Mouse (Mus musculus) liver, embryonic 16.5 days (tissue): ENCODE data around the gene Dapk3. TPM values are rescaled to one million over a fixed set of nuclear protein-coding genes. Genes with fewer than 3 reads are reported as not detected.
"Not testable (repeated sequence)": the region's sequence is repeated elsewhere in the genome, so short reads cannot be mapped to it uniquely, and the experiment has no call there.

ENCODE experiments used
- ATAC-seq: fragments of 200-750 bp; cut with Nextera tagmentation; 2 replicates; pipeline ENCODE4 v1.8.0; 2017; ENCODE audit warnings: low read depth, mild to moderate bottlenecking, moderate number of reproducible peaks, moderate library complexity
- H3K27ac ChIP-seq: fragments of 300-500 bp; sonication (generic); 2 replicates; pipeline ENCODE4 v1.5.1; 2014; ENCODE audit warnings: mild to moderate bottlenecking, low read length
- H3K27me3 ChIP-seq: fragments of 300-500 bp; sonication (generic); 2 replicates; pipeline ENCODE4 v1.6.1; 2014; ENCODE audit warnings: low read depth, low read length, mixed read lengths; ENCODE audit not compliant: control insufficient read depth, insufficient read depth
- H3K36me3 ChIP-seq: fragments of 300-500 bp; sonication (generic); 2 replicates; pipeline ENCODE4 v1.6.1; 2014; ENCODE audit warnings: mild to moderate bottlenecking; ENCODE audit not compliant: control insufficient read depth, insufficient read depth
- H3K4me1 ChIP-seq: fragments of 300-500 bp; sonication (generic); 2 replicates; pipeline ENCODE4 v1.6.1; 2014; ENCODE audit warnings: low read depth, low read length, mixed read lengths; ENCODE audit not compliant: control insufficient read depth
- H3K4me2 ChIP-seq: fragments of 300-500 bp; sonication (generic); 2 replicates; pipeline ENCODE4 v1.6.1; 2014; ENCODE audit warnings: low read depth, low read length, mixed read lengths
- H3K4me3 ChIP-seq: fragments of 300-500 bp; sonication (generic); 2 replicates; pipeline ENCODE4 v1.5.1; 2014; ENCODE audit warnings: low read depth, mild to moderate bottlenecking, low read length
- H3K9ac ChIP-seq: fragments of 300-500 bp; sonication (generic); 2 replicates; pipeline ENCODE4 v1.6.1; 2014; ENCODE audit warnings: low read depth, low read length
- H3K9me3 ChIP-seq: fragments of 300-500 bp; sonication (generic); replicated peaks from 2 replicates; pipeline ENCODE4 v1.6.1; 2016; ENCODE audit warnings: low read length; ENCODE audit not compliant: control insufficient read depth
- WGBS: fragments of 180-500 bp; shearing (Covaris S2); extraction: QIAGEN DNeasy Blood & Tissue Kit; methylation state at CpG from one replicate; pipeline ENCODE4 v1.1.7; 2014; ENCODE audit not compliant: insufficient replicate concordance; 5-methylcytosine and 5-hydroxymethylcytosine counted together
- polyA plus RNA-seq: library from polyadenylated mRNA; unstranded; fragments of >200 nt; fragmentation: Nextera tagmentation; extraction: Ambion mirVana; gene quantifications from 2 replicates; pipeline ENCODE4 v1.2.1, GENCODE M21; 2015

Dapk3 gene
- polyA plus RNA-seq, 1 experiment from 2014 or later = 12.2 TPM

DNA sequence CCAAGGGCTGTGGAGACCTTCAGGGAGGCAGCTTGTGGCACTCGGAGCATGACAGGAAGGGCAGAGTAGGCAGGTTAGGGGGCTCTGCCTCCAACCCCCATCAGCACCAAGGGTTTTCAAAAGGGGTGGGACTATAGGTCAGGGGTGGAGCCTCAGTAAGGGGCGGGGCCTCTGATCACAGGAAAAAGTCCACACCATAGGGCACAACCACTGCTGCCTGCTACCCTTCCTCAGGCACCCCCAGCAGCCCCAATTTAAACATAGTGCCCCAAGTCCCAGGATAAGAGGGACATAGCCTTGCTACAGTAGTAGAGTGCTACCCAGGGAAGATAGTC lies 20.5 kb upstream of the Dapk3 start:
- Histone ChIP-seq H3K27me3 (no peaks in the 10 kb centered on the region), H3K9ac (no peak overlapping the region), H3K9me3 (no peaks in the 10 kb centered on the region), H3K36me3 (peaks cover 18% of the 10 kb centered on the region), H3K4me2 (no peak overlapping the region), H3K4me3 (no peak overlapping the region), H3K4me1 (peaks cover 35% of the 10 kb centered on the region), H3K27ac (no peak overlapping the region)
- 22% methylated on average over 2 of the region's 2 CpGs for WGBS
- ATAC-seq = no peak

DNA sequence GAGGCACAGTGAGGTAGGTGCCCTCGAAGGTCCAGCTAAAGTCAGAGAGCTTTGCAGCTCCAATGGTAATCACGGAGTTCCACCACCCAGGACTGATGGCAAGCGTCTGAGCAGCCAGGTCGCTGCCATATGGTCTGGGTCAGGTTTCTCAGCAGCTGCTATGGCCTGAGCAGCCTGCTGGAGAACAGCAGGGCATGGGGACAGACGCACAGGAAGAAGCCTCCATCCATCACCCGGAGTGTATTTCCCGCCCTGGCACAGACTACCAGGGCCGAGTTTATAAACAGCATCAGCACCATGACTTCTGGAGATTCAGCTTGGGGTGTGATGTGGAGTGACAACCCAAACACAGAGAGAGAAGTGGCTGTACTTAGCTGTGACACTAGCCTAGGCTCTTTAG lies 17.7 kb upstream of the Dapk3 start:
- H3K27ac ChIP-seq = no peak overlapping the region
- H3K4me2 ChIP-seq = no peak overlapping the region
- H3K4me1 ChIP-seq = peaks cover 41% of the 10 kb centered on the region
- H3K4me3 ChIP-seq = no peak overlapping the region
- H3K27me3 ChIP-seq = no peaks in the 10 kb centered on the region
- peaks cover 10% of the 10 kb centered on the region for H3K36me3 ChIP-seq
- ATAC-seq = no peak
- H3K9ac ChIP-seq = no peak overlapping the region
- WGBS = 80% methylated on average over 8 of the region's 8 CpGs
- H3K9me3 ChIP-seq = no peaks in the 10 kb centered on the region

DNA sequence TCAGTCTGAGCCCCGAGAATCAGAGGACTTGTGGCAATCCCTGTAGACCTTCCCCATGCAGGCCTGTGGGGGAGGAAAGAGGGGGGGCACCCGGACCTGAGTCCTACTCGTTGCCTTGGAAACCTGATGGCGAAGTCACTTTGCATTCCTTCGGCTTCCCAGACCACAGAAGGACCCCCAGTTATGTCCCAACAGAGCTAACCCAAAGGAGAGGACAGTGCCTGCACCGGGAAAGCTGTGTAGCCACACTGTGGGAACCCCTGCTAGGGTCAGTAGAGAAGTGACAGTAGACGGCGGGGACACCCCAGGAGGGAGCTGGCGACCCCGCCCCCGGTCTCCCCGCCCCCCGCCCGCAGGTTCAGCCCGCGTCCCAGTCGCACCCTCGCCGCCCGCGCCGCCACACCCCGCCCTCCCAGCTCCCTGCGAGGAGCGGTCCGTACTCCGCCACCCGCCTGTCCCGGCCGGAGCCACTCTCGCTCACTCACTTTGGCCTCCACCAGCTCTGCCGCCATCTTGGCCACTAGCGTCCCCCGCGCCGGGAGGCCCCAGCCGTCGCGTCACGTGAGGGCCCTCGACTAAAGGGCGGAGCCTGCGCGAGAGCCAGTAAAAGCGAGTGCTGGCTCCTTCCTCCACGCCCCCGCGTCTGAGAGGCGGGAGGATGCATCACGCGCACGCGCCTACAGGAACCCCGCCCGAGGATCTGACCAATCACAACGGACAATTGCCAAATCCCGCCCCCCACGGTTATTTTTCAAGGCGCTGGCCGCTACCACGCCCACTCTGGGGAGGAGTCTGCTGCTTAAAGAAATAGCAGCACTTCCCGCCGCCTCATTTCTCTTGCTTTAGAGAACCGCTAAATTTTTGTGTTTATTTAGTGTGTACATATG lies 15.4 kb upstream of the Dapk3 start, which contains the start of gene Pias4:
Gene Pias4, minus strand, starts transcription at position 724 of the 887 bp plus-strand sequence.
- WGBS = under 1% methylated on average over 54 of the region's 64 CpGs
- Histone ChIP-seq H3K36me3 (peaks cover 6% of the 10 kb centered on the region), H3K27me3 (no peaks in the 10 kb centered on the region), H3K9me3 (no peaks in the 10 kb centered on the region), H3K4me2 (peak within 1 kb of the TSS; percentile 88), H3K9ac (peak within 1 kb of the TSS; percentile 96), H3K4me3 (peak within 1 kb of the TSS; percentile 96), H3K4me1 (peaks cover 31% of the 10 kb centered on the region), H3K27ac (peak within 1 kb of the TSS; percentile 88)
- ATAC-seq = peak; percentile 91

DNA sequence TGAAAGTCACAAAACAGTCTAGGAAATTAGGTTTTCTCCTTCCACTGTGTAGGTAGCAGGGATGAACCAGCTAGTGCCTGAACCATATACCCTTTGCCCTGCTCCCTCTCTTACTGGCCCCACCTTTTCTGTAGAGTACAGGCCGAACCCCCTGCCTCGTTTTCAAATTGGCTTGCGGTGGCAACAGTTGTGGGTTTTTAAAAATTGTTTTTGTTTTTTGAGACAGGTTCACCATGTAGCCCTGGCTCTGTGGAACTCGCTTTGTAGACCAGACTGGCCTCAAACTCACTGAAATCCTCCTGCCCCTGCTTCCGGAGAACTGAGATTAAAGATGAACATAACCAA lies 14.7 kb upstream of the Dapk3 start:
- Histone ChIP-seq H3K9me3 (no peaks in the 10 kb centered on the region), H3K9ac (peak overlapping the region; percentile 68), H3K4me1 (peaks cover 30% of the 10 kb centered on the region), H3K36me3 (peaks cover 6% of the 10 kb centered on the region), H3K4me2 (peak overlapping the region; percentile 87), H3K27me3 (no peaks in the 10 kb centered on the region), H3K27ac (peak overlapping the region; percentile 88), H3K4me3 (peak overlapping the region; percentile 96)
- WGBS = 1% methylated on average over 5 of the region's 5 CpGs
- ATAC-seq = peak; percentile 44

DNA sequence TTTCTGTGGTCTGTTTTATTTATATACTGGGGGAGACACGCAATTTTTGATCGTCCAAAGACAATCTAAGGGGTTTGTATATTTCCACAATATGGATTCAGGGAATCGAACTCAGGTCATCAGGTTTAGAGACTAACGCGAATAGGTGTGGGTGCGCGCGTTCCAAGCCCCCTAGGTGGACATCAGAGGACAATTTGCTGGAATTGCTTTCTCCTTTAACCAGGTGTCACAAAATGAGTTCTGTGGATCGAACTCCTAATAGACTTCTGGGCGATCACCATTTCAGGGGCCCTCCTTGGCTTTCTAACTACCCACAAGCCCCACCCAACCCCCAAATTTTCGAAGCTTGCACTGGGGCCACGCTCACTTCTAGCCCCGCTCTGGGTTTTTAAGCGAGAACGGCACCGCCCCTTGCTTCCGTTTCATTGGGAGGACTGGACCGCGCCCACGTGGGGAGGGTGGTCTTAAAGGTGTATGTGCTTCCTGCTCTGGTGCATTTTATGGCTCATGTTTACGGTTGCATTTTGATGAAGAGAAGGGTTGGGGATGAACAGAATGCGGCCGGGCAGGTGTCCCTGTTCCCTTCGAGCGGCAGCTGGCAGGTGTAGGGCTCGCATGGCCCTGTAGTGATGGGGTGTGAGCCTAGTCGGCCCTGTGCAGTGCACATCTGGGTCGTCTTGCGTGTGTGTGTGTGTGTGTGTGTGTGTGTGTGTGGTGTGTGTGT lies 14.1 kb upstream of the Dapk3 start:
- Histone ChIP-seq H3K4me2 (peak overlapping the region; percentile 87), H3K9ac (peak overlapping the region; percentile 68), H3K36me3 (peaks cover 2% of the 10 kb centered on the region), H3K27me3 (no peaks in the 10 kb centered on the region), H3K27ac (peak overlapping the region; percentile 88), H3K4me3 (peak overlapping the region; percentile 96), H3K9me3 (no peaks in the 10 kb centered on the region), H3K4me1 (peaks cover 36% of the 10 kb centered on the region)
- ATAC-seq = peak; percentile 60
- under 1% methylated on average over 29 of the region's 29 CpGs for WGBS

DNA sequence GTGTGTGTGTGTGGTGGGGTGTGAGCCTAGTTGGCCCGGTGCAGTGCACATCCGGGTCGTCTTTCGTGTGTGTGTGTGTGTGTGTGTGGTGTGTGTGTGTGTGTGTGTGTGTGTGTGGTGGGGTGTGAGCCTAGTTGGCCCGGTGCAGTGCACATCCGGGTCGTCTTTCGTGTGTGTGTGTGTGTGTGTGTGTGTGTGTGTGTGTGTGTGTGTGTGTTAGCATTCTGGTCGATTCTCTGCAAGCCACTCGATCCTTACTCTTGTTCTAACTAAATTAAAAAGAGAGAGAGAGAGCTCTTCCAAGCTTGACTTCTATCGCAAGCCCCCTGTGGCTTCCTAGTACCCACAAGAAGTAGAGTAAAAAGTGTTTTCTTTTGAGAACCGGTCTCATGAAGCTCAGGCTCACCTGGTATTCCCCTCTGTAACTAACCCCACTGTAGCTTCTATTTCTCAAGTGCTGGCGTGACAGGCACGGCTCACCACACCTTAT lies 13.3 kb upstream of the Dapk3 start:
- H3K4me1 ChIP-seq = peaks cover 39% of the 10 kb centered on the region
- peak overlapping the region; percentile 72 for H3K27ac ChIP-seq
- H3K4me2 ChIP-seq = peak overlapping the region; percentile 32
- H3K27me3 ChIP-seq, H3K4me3 ChIP-seq, H3K9me3 ChIP-seq, H3K36me3 ChIP-seq, ATAC-seq: not testable (repeated sequence)
- H3K9ac ChIP-seq = peak overlapping the region; percentile 22
- 8% methylated on average over 14 of the region's 14 CpGs for WGBS

DNA sequence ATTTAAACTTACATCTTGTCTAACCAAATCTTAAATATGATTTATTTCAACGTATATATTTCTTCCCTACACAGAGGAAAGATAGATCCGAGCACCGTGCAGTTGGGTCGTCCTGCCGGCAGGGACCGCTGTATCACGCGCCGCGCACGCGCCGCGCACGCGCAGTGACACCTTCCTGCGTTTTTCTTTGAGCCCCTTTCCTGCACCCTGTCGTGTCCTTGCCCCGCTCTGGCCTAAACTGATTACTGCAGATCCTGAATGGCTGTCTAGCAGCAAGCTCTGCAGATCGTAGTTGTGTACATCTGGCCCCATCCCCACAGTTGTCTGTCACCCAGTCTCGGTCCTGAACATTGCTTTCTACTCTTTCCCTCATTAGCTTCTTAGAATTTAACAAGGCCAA lies 9.7 kb upstream of the Dapk3 start:
- H3K4me2 ChIP-seq = peak overlapping the region; percentile 64
- peak overlapping the region; percentile 49 for H3K9ac ChIP-seq
- H3K27me3 ChIP-seq = no peaks in the 10 kb centered on the region
- 0 out of 2 replicates have a peak, but pooled peaks have one; percentile 8 for ATAC-seq
- 6% methylated on average over 21 of the region's 21 CpGs for WGBS
- peaks cover 46% of the 10 kb centered on the region for H3K4me1 ChIP-seq
- H3K9me3 ChIP-seq = no peaks in the 10 kb centered on the region
- H3K4me3 ChIP-seq = peak overlapping the region; percentile 35
- peak overlapping the region; percentile 85 for H3K27ac ChIP-seq
- peaks cover 7% of the 10 kb centered on the region for H3K36me3 ChIP-seq

DNA sequence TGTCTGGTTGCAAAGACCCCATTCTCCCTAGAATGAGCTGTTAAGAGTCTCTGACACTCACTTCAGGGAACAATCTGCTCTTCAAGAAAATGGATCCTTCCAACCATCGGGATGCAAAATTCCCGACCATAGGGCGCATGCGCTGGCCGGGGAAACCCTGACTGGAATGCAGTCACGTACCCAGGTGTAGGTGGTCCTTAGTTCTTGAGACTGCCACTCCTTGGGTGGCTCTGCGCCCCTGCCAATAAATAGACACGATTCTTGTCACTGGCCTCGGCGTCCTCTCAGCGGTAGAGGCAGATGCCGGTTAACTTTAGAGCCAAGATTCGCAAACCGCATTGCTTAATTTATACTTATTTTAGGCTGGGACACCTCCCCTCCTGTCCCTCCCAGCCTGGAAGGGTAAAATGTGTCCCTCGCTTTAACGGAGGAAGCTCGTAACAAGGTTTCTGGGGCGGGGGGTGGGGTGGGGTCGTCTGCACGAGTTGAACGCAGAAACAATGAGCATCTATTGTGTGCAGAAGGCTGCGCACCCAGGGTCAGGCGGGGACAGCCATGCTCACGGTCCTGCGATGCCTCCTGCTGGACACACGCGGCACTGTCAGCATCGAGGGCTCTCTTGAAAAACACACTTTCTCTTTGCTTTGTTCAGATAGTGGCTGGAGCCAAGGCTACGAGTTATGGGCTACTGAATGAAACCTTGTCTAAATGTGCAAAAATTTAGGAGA lies 8.0 kb upstream of the Dapk3 start:
- Histone ChIP-seq H3K9ac (peak overlapping the region; percentile 6; the same call in 1 of the 2 replicates), H3K4me1 (peaks cover 46% of the 10 kb centered on the region), H3K4me2 (peak overlapping the region; percentile 56), H3K27ac (peak overlapping the region; percentile 63), H3K27me3 (no peaks in the 10 kb centered on the region), H3K9me3 (no peaks in the 10 kb centered on the region), H3K4me3 (peak overlapping the region; percentile 23), H3K36me3 (peaks cover 23% of the 10 kb centered on the region)
- 9% methylated on average over 29 of the region's 29 CpGs for WGBS
- peak; percentile 28 for ATAC-seq
